Mouse (Mus musculus) spleen, adult 2 months (tissue): ENCODE measurements around the gene Ank2.

Experiments
- CTCF ChIP-seq: fragments of 200-500 bp; IDR thresholded peaks from 2 replicates; pipeline ENCODE4 v1.5.1; 2011; ENCODE audit warnings: mild to moderate bottlenecking, inconsistent platforms; ENCODE audit not compliant: insufficient read depth, insufficient read length, insufficient replicate concordance; ENCODE audit errors: extremely low read depth
- POLR2A ChIP-seq: fragments of 200-500 bp; IDR thresholded peaks from 2 replicates; pipeline ENCODE4 v1.6.1; 2011; ENCODE audit warnings: low read depth, low read length, inconsistent platforms

GRCm38 (mm10) chr3:126971531-126971930 lies 527.6 kb downstream of the Ank2 start:
- TF ChIP-seq CTCF: no peak
- TF ChIP-seq POLR2A: no peak
